Mouse (Mus musculus) frontal cortex, postnatal 14 days (tissue): ENCODE measurements around the gene Depdc7.

Experiments used
- DNase-seq, 2 experiments: peaks; one replicate each; pipeline ENCODE4 v3.0.0; 2022; ENCODE audit warnings: low spot score in 2 of 2

Gene Depdc7

DNA sequence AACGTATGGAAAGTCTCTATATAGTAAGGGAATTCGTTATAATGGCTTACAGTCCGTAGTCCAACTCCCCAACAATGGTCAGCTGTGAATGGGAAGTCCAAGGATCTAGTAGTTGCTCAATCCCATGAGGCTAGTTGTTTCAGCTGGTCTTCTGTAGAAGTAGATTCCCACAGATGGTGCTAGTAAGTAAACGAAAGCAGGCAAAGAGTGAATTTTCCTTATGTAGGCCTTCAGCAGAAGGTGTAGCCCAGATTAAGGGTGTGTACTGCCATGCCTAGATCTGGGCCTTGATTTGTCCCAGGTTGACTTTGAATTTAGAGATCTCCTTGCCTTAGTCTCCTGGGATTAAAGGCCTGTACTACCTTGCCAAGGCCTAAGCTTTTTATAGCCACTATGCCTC lies 26.4 kb downstream of the Depdc7 start, which contains the start of gene Pin1rt1:
TSS of gene Pin1rt1 (minus strand) at position 101 of the 400 bp plus-strand sequence.
- DNase-seq, result no peak

GRCm38 (mm10) chr2:104714254-104714691 lies 28.4 kb downstream of the Depdc7 start:
- no peak for DNase-seq

DNA sequence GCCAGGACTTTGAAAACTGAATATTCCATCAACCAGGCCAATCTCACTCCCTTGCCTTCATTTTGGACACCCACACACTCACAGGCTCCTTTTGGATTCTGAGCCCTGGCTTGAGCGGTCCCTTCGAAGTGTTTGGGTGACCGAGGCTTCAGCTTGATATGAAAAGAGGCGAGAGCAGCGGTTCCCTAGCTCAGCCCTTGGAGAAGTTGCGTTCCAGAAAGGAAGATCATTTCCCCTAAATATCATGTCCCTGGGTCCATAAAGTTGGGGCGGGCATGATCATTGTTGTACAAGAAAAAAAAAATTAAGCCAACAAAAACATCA lies 30.2 kb downstream of the Depdc7 start:
- no peak for DNase-seq

GRCm38 (mm10) chr2:104711585-104712485 lies 30.8 kb downstream of the Depdc7 start, which contains the start of gene Tcp11l1:
Gene Tcp11l1, minus strand, starts transcription at chr2:104712169.
- DNase-seq, result peak; percentile 52 to 55

- DNase-seq, result no peak
Observed at GRCm38 (mm10) chr2:104710670-104711370, 31.9 kb downstream of the Depdc7 start.

DNA sequence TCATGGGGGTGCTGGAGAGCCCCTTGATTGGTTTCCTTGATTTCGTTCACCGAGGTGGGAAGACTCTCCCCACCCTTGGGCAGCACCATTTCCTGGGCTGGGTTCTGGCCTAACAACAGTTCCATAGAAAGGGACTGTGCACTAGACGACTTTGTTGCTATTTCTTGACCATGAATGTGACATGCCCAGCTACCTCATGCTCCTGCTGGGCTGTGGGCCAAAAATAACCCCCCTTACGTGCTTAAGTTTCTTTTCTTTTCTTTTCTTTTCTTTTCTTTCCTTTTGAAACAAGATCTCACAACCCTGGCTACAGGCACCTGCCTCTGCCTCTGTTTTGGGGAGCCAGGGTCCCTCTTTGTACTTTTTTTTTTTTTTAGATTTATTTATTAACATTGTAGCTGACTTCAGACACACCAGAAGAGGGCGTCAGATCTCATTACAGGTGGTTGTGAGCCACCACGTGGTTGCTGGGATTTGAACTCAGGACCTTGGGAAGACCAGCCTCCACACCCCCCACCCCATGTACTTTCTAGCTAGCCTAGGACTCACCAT lies 32.8 kb downstream of the Depdc7 start:
- no peak for DNase-seq

GRCm38 (mm10) chr2:104704355-104704754 lies 38.3 kb downstream of the Depdc7 start:
- DNase-seq, result no peak

DNA sequence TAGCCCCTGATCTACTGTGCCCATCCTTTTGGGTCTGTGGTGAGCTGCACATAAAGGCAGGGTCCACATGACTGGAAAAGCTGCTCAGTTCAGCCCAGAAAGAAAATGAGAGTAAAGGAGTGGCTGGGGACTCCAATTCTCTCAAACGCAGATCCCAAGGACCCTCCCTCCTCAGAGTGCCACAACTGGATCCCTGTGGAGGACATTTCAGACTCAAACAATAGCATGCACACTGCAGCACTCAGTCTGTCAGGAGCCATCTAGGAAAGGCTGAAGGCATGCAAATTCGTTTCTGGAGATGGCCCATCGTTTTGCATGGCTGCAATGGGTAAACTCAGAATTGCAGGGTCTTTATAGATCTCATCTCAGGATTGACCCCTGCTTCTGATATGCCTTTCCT lies 39.5 kb downstream of the Depdc7 start:
- no peak for DNase-seq

GRCm38 (mm10) chr2:104699659-104700058 lies 43.0 kb downstream of the Depdc7 start:
- DNase-seq, result no peak

DNA sequence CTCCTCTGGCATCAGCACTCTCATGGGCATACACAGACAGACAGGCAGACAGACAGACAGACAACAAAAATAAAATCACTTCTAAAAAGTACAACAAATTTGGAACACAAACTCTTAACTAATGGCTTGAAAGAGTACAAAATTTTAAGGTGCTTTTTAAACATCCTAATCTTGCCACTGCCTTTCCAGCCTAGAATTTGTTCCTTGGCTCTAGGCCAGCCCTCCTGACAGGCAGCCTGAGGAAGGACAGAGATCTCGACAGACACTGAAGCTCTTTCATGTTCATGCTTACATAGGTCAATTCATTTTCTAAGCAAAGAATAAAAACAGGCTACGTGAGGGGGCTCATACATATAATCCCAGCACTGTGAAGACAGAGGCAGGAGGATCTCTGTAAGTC lies 50.1 kb downstream of the Depdc7 start:
- no peak for DNase-seq

- no peak for DNase-seq
Observed at GRCm38 (mm10) chr2:104690720-104691119, 52.0 kb downstream of the Depdc7 start.

GRCm38 (mm10) chr2:104688724-104689123 lies 54.0 kb downstream of the Depdc7 start:
- no peak for DNase-seq

GRCm38 (mm10) chr2:104688321-104688720 lies 54.4 kb downstream of the Depdc7 start:
- no peak for DNase-seq

- DNase-seq, result no peak
Observed at GRCm38 (mm10) chr2:104687261-104687660, 55.4 kb downstream of the Depdc7 start.

DNA sequence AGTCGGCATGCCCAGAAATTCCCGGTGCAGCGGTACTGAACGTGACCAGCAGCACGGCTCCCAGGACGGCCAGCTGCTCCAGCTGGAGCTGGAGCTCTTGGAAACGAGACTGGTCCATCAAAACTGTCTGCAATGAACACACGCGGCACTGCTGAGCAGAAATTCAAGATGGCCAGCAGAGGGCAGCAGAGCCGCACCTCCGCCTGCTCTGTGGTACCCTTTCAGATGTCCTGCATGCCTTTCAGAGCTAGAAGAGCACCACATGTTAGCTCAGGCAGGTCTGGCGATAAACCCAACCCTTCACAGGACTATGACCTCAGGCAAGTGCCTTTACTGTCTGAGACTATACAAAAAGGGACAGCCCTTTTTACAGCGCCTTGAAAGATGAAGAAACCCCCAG lies 57.3 kb downstream of the Depdc7 start:
- DNase-seq, result peak; percentile 54 to 75

DNA sequence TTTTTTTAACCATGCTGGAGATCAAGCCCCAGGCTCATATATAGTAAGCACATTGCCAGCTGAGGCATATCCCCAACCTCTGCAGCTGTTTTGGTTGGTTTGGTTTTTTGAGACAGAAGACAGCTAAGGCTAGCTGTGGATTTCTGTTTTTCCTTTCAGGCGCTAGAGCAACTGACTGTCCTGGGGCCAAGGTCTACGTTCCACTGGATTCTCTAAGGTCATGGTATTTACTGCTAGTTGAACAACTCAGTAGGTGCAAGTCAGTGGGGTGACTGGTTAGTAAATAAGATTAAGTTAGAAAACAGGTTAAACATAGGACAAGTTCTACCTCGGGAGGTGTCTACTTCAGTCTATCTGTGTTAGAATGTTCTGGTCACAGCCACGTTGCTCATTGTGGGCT lies 57.9 kb downstream of the Depdc7 start:
- DNase-seq, result no peak

DNA sequence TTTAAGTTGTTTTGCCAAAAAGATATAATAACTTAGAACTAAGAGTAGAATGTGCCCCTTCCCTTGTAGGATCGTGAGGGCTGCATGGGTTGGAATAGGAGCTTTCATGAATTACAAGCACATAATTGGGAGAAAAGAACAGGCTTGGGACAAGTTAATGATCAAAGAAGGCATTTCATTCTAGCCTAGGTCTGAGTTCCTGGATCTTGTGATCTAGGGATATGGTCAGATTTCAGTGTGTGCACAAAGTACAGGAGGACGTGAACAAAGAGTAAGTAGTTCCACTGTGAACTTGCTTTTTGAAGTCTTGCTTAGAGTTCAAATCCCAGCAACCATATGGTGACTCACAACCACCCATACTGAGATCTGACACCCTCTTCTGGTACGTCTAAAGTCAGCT lies 65.4 kb downstream of the Depdc7 start:
- DNase-seq, result no peak
